ENCODE assay signal across 9 mouse cellular contexts in the genomic region with DNA sequence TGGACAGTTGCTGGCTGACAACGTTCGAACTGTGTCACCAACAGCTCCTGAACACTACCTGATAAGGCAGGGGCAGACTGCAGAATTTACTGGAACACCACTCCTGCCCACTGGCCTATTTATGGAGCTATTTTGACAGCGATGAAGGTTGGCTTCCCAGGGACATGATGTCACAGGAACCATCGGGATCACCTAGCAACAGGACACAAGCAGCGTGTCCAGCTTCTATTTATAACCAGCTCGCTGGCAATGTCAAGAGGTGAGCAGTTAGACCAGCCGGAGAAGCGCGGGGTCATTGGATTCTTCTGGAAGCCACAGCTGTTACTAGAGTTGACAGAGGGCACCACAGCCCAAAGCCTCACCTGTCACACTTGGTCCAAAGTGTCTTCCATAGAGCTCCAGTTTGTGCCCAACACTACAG.
DNase-seq lines count a peak whose midpoint lies in the region; ATAC-seq lines count a peak whose summit lies in the region.
"Had no signal": no experiment of that assay in that cellular context is flagged by ENCODE, and none has a peak within 500 bp of the region (broad histone marks: within the 10 kb centered on the region; RNA-seq: fewer than 3 reads in every experiment).

No protein-coding gene starts in this region.

- H3K36me3 ChIP-seq in heart, embryonic 13.5 days: no peaks in the 10 kb centered on the region

- H3K4me1 ChIP-seq in heart, embryonic 13.5 days: peaks cover 90% of the 10 kb centered on the region

- H3K27ac ChIP-seq in heart, embryonic 13.5 days (replicated peaks): peak overlapping the region; percentile 96

- peak overlapping the region; percentile 23; the same call in 1 of the 2 replicates for H3K4me2 ChIP-seq in heart, embryonic 13.5 days

- peak; percentile 34 for DNase-seq in kidney, adult 11 months
- DNase-seq in kidney, adult 8-10 months: no peak
- peak; percentile 73 for DNase-seq in cerebellum, adult 9-11 months
- DNase-seq in mesoderm, embryonic 11.5 days (ENCODE audit: low read depth, low spot score): peak; percentile 34
- no peak for DNase-seq in thymus, postnatal 14 days
- no peak for DNase-seq in right cerebral cortex, postnatal 25 days

- H3K27me3 ChIP-seq in heart, embryonic 13.5 days (replicated peaks): peaks cover 8% of the 10 kb centered on the region

- peak overlapping the region; percentile 70 for H3K9ac ChIP-seq in heart, embryonic 13.5 days

- no peak overlapping the region for H3K4me3 ChIP-seq in heart, embryonic 13.5 days

- H3K9me3 ChIP-seq in heart, embryonic 13.5 days: no peaks in the 10 kb centered on the region

- 15% methylated on average over 9 of the region's 9 CpGs for WGBS in heart, embryonic 13.5 days

- peak; percentile 76 for ATAC-seq in heart, embryonic 13.5 days (ENCODE audit: extremely low read depth, insufficient number of reproducible peaks, low FRiP score, low TSS enrichment)
- no peak for ATAC-seq in CD4-positive, CD25-positive, alpha-beta regulatory T cell, adult 4 months
- ATAC-seq: inflammation-experienced regulatory T-cells, adult 6 months had no signal

Comparison
In these comparisons a context has a peak if more than half of its experiments do, and no peak if none do; other contexts are left out.
1. DNase-seq: peak in kidney, adult 11 months (single experiment), cerebellum, adult 9-11 months (single experiment) and mesoderm, embryonic 11.5 days (single experiment); none in kidney, adult 8-10 months (0 of 2), thymus, postnatal 14 days (single experiment) and right cerebral cortex, postnatal 25 days (single experiment).